Mouse (Mus musculus) lung, adult 2 months (tissue): Measurements from ENCODE around the gene Rbm12.

Experiments
- CTCF ChIP-seq: fragments of 200-500 bp; IDR thresholded peaks from 2 replicates; pipeline ENCODE4 v1.5.1; 2011; ENCODE audit warnings: mild to moderate bottlenecking, low read length, control low read depth; ENCODE audit not compliant: insufficient read depth
- POLR2A ChIP-seq: fragments of 200-500 bp; IDR thresholded peaks from 2 replicates; pipeline ENCODE4 v1.6.1; 2011; ENCODE audit warnings: low read depth, mild to moderate bottlenecking, control low read depth, low read length, borderline replicate concordance; ENCODE audit errors: extremely low read depth

- TF ChIP-seq CTCF = no peak
- no peak for TF ChIP-seq POLR2A
Observed at GRCm38 (mm10) chr2:156073725-156074124, 38.1 kb downstream of the Rbm12 start.
